Mouse (Mus musculus): ENCODE results near the gene Dnmt3b.
A peak's percentile ranks its signal among the peaks of the same experiment; 100 is the strongest.
"Not testable (repeated sequence)": the region's sequence is repeated elsewhere in the genome, so short reads cannot be mapped to it uniquely, and the experiment has no call there.

Gene Dnmt3b

DNA sequence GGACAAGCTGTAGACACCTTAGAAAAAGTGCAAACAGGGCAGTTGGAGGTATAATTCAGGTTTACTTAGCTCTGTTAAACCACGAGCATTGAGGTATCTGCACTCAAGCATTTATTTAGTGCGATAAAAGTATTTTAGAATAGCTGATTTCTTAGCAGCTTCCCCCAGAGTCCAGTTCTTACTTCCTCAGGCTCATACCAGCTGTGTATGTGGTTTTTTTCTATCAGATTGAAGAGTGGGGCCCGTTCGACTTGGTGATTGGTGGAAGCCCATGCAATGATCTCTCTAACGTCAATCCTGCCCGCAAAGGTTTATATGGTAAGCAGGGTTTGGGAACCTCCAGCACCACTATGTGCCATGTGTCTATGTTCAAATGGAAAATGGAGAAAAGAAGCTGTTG, 27.7 kb downstream of the Dnmt3b start:
- Histone ChIP-seq H3K4me1 (replicated peaks; ENCODE audit: low read depth, low read length) (0 out of 2 replicates have a peak, but pooled peaks cover 5% of the 10 kb centered on the region), H3K4me3 (replicated peaks; ENCODE audit: low read length) (no peak overlapping the region), H3K9me3 (ENCODE audit: low read length) (no peaks in the 10 kb centered on the region), H3K27me3 (ENCODE audit: insufficient read depth, low read length) (no peaks in the 10 kb centered on the region), H3K36me3 (ENCODE audit: insufficient read depth, low read length) (peaks cover 97% of the 10 kb centered on the region)
- TF ChIP-seq CTCF (conservative IDR thresholded peaks at IDR 0.05; ENCODE audit: low read length) (no peak), POU5F1 (IDR thresholded peaks at IDR 0.05; ENCODE audit: borderline replicate concordance, low read length) (no peak), NANOG (IDR thresholded peaks at IDR 0.05; ENCODE audit: borderline replicate concordance, low read length) (no peak)

DNA sequence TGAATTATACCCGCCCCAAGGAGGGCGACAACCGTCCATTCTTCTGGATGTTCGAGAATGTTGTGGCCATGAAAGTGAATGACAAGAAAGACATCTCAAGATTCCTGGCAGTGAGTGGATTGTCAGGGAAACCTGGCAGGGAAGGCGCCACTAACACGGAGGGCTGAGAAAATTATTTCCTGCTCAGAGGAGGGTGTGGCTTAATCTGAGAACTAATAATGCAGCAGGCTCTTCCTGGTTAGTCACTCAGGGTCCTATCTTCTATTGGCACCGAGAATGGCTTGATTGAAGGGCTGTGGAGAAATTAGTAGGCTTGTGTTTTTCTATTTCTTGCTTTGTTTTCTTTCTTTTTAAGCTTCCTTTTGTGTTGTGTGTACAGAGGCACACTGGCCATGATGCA, 28.3 kb downstream of the Dnmt3b start:
- Histone ChIP-seq H3K4me1 (replicated peaks; ENCODE audit: low read depth, low read length) (0 out of 2 replicates have a peak, but pooled peaks cover 5% of the 10 kb centered on the region), H3K4me3 (replicated peaks; ENCODE audit: low read length) (no peak overlapping the region), H3K27me3 (ENCODE audit: insufficient read depth, low read length) (no peaks in the 10 kb centered on the region), H3K36me3 (ENCODE audit: insufficient read depth, low read length) (peaks cover 96% of the 10 kb centered on the region), H3K9me3 (ENCODE audit: low read length) (no peaks in the 10 kb centered on the region)
- no peak for TF ChIP-seq POU5F1 (IDR thresholded peaks at IDR 0.05; ENCODE audit: borderline replicate concordance, low read length)
- TF ChIP-seq CTCF (conservative IDR thresholded peaks at IDR 0.05; ENCODE audit: low read length): no peak
- no peak for TF ChIP-seq NANOG (IDR thresholded peaks at IDR 0.05; ENCODE audit: borderline replicate concordance, low read length)

- Histone ChIP-seq H3K9me3 (ENCODE audit: low read length) (no peaks in the 10 kb centered on the region), H3K4me1 (replicated peaks; ENCODE audit: low read depth, low read length) (0 out of 2 replicates have a peak, but pooled peaks cover 6% of the 10 kb centered on the region), H3K27me3 (ENCODE audit: insufficient read depth, low read length) (no peaks in the 10 kb centered on the region), H3K4me3 (replicated peaks; ENCODE audit: low read length) (no peak overlapping the region), H3K36me3 (ENCODE audit: insufficient read depth, low read length) (peaks cover 90% of the 10 kb centered on the region)
- TF ChIP-seq CTCF (conservative IDR thresholded peaks at IDR 0.05; ENCODE audit: low read length) (no peak), NANOG (IDR thresholded peaks at IDR 0.05; ENCODE audit: borderline replicate concordance, low read length) (no peak), POU5F1 (IDR thresholded peaks at IDR 0.05; ENCODE audit: borderline replicate concordance, low read length) (no peak)
Observed at GRCm38 (mm10) chr2:153679959-153680358, 30.7 kb downstream of the Dnmt3b start.

- not testable (repeated sequence) for H3K36me3 ChIP-seq (ENCODE audit: insufficient read depth, low read length); H3K4me1 ChIP-seq (replicated peaks; ENCODE audit: low read depth, low read length); H3K9me3 ChIP-seq (ENCODE audit: low read length); H3K4me3 ChIP-seq (replicated peaks; ENCODE audit: low read length)
- 0 out of 2 replicates have a peak, but pooled peaks cover 10% of the 10 kb centered on the region for H3K27me3 ChIP-seq (ENCODE audit: insufficient read depth, low read length)
Observed at GRCm38 (mm10) chr2:153693413-153693812, 44.2 kb downstream of the Dnmt3b start.

DNA sequence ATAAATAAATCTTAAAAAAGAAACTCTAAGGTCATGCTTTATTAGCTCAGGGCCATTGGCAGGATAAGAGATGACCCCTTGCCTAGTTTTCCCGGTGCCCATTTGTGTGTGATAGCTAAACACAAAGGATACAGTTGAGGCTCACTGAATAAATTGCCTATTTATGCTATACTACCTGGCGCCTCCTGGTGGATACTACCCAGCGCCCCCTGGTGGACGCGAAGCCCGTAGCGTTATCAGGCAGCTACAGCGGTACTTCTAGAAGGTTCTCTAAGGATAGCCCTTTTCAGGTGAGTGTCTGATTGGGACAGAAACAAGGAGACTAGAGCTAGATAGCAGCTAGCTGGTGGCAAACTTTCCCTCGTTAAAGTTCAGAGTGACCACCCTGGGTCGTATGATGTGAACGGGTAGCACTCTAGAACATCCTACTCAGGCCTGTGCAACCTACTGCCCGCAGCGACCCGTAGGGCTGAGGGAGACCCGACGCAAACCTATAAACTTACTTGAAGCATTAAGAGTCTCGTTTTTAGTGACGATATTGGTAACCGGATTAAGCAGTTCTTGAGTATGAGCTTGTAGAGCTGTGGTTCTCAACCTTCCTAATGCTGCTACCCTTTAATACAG, 45.3 kb downstream of the Dnmt3b start:
- 0 out of 2 replicates have a peak, but pooled peaks cover 10% of the 10 kb centered on the region for H3K27me3 ChIP-seq (ENCODE audit: insufficient read depth, low read length)
- H3K4me1 ChIP-seq (replicated peaks; ENCODE audit: low read depth, low read length): no peaks in the 10 kb centered on the region
- H3K9me3 ChIP-seq (ENCODE audit: low read length): no peaks in the 10 kb centered on the region
- no peaks in the 10 kb centered on the region for H3K36me3 ChIP-seq (ENCODE audit: insufficient read depth, low read length)
- no peak overlapping the region for H3K4me3 ChIP-seq (replicated peaks; ENCODE audit: low read length)
- TF ChIP-seq NANOG (IDR thresholded peaks at IDR 0.05; ENCODE audit: borderline replicate concordance, low read length) (no peak), POU5F1 (IDR thresholded peaks at IDR 0.05; ENCODE audit: borderline replicate concordance, low read length) (no peak), CTCF (conservative IDR thresholded peaks at IDR 0.05; ENCODE audit: low read length) (peak; percentile 90)

DNA sequence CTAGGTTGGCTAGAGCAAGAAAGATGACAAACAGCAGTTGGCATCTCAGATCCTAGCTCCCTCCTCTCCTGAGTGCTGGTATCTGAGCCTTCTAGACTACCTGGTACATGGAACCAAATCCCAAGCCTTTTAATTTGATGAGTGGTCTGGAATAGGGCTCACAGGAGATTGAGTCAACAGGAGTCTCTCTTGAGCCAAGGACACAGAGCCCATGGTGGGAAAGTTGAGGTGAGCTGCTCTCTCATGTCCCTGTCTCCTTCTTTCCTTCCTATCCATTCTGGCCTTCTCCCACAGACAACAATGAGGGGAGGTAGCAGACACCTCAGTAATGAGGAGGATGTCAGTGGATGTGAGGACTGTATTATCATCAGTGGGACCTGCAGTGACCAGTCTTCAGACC, 47.1 kb downstream of the Dnmt3b start, which contains the start of gene Dnmt3c:
Gene Dnmt3c (plus strand): TSS at position 301 of the 400 bp plus-strand sequence.
- TF ChIP-seq NANOG (IDR thresholded peaks at IDR 0.05; ENCODE audit: borderline replicate concordance, low read length): no peak
- no peak for TF ChIP-seq POU5F1 (IDR thresholded peaks at IDR 0.05; ENCODE audit: borderline replicate concordance, low read length)
- no peak for TF ChIP-seq CTCF (conservative IDR thresholded peaks at IDR 0.05; ENCODE audit: low read length)
- Histone ChIP-seq H3K36me3 (ENCODE audit: insufficient read depth, low read length) (no peaks in the 10 kb centered on the region), H3K9me3 (ENCODE audit: low read length) (no peaks in the 10 kb centered on the region), H3K4me3 (replicated peaks; ENCODE audit: low read length) (no peak within 1 kb of the TSS), H3K4me1 (replicated peaks; ENCODE audit: low read depth, low read length) (no peaks in the 10 kb centered on the region), H3K27me3 (ENCODE audit: insufficient read depth, low read length) (0 out of 2 replicates have a peak, but pooled peaks cover 10% of the 10 kb centered on the region)

DNA sequence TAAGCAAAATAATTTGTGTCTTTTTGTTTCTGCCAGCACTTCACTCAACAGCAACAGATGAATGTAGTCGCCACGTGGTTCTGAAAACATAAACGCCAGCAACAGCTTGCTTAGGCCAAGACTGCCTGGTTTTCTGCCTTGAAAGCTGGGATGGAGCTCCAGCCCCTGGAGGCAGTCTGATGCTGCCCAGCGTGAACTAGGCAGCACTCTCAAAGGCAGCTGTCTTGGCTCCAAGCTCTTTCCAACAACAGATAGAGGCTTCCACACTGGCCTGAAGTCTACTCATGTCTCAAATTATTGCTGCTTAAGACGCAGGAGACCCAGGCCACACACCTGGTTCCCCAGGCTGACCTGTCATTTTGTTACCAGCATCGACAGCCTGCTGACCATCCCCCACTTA, 54.1 kb downstream of the Dnmt3b start:
- Histone ChIP-seq H3K9me3 (ENCODE audit: low read length) (no peaks in the 10 kb centered on the region), H3K36me3 (ENCODE audit: insufficient read depth, low read length) (no peaks in the 10 kb centered on the region), H3K4me3 (replicated peaks; ENCODE audit: low read length) (no peak overlapping the region), H3K27me3 (ENCODE audit: insufficient read depth, low read length) (no peaks in the 10 kb centered on the region), H3K4me1 (replicated peaks; ENCODE audit: low read depth, low read length) (peaks cover 20% of the 10 kb centered on the region)
- TF ChIP-seq CTCF (conservative IDR thresholded peaks at IDR 0.05; ENCODE audit: low read length) (no peak), NANOG (IDR thresholded peaks at IDR 0.05; ENCODE audit: borderline replicate concordance, low read length) (no peak), POU5F1 (IDR thresholded peaks at IDR 0.05; ENCODE audit: borderline replicate concordance, low read length) (no peak)

- H3K27me3 ChIP-seq (ENCODE audit: insufficient read depth, low read length): no peaks in the 10 kb centered on the region
- TF ChIP-seq POU5F1 (IDR thresholded peaks at IDR 0.05; ENCODE audit: borderline replicate concordance, low read length): no peak
- peak; percentile 94 for TF ChIP-seq CTCF (conservative IDR thresholded peaks at IDR 0.05; ENCODE audit: low read length)
- no peak overlapping the region for H3K4me3 ChIP-seq (replicated peaks; ENCODE audit: low read length)
- H3K9me3 ChIP-seq (ENCODE audit: low read length): no peaks in the 10 kb centered on the region
- no peaks in the 10 kb centered on the region for H3K36me3 ChIP-seq (ENCODE audit: insufficient read depth, low read length)
- peaks cover 21% of the 10 kb centered on the region for H3K4me1 ChIP-seq (replicated peaks; ENCODE audit: low read depth, low read length)
Observed at GRCm38 (mm10) chr2:153710701-153711330, 61.6 kb downstream of the Dnmt3b start.
